Mouse (Mus musculus) hindbrain, embryonic 14.5 days (tissue): ENCODE data around the gene Ccz1. TPM values are rescaled to one million over a fixed set of nuclear protein-coding genes. Genes with fewer than 3 reads are reported as not detected.

Source experiments
- ATAC-seq: fragments of 200-750 bp; cut with Nextera tagmentation; 2 replicates; pipeline ENCODE4 v1.8.0; 2017; ENCODE audit warnings: moderate number of reproducible peaks, mild to moderate bottlenecking, moderate TSS enrichment, moderate library complexity; ENCODE audit not compliant: low FRiP score
- DNase-seq: peaks from one replicate; pipeline ENCODE4 v3.0.0-alpha.2; 2015; ENCODE audit warnings: low spot score
- H3K27ac ChIP-seq: fragments of 300-500 bp; sonication (generic); 2 replicates; pipeline ENCODE4 v1.5.1; 2014; ENCODE audit warnings: mild to moderate bottlenecking, moderate library complexity
- H3K27me3 ChIP-seq: fragments of 300-500 bp; sonication (generic); 2 replicates; pipeline ENCODE4 v1.6.1; 2014; ENCODE audit warnings: mild to moderate bottlenecking, low read length, mixed read lengths; ENCODE audit not compliant: control insufficient read depth, insufficient read depth
- H3K36me3 ChIP-seq: fragments of 300-500 bp; sonication (generic); replicated peaks from 2 replicates; pipeline ENCODE4 v1.6.1; 2014; ENCODE audit not compliant: control insufficient read depth, insufficient read depth
- H3K4me1 ChIP-seq: fragments of 300-500 bp; sonication (generic); replicated peaks from 2 replicates; pipeline ENCODE4 v1.6.1; 2014; ENCODE audit warnings: antibody characterized with exemption, low read length, mixed read lengths; ENCODE audit not compliant: control insufficient read depth, insufficient read depth
- H3K4me2 ChIP-seq: fragments of 300-500 bp; sonication (generic); replicated peaks from 2 replicates; pipeline ENCODE4 v1.6.1; 2014; ENCODE audit warnings: mild to moderate bottlenecking, moderate library complexity
- H3K4me3 ChIP-seq: fragments of 300-500 bp; sonication (generic); replicated peaks from 2 replicates; pipeline ENCODE4 v1.5.1; 2014; ENCODE audit warnings: mild to moderate bottlenecking, low read length
- H3K9ac ChIP-seq: fragments of 300-500 bp; sonication (generic); 2 replicates; pipeline ENCODE4 v1.6.1; 2014
- H3K9me3 ChIP-seq: fragments of 300-500 bp; sonication (generic); 2 replicates; pipeline ENCODE4 v1.6.1; 2016; ENCODE audit warnings: low read length; ENCODE audit not compliant: control insufficient read depth
- WGBS: fragments of 180-500 bp; shearing (Covaris S2); extraction: QIAGEN DNeasy Blood & Tissue Kit; methylation state at CpG from one replicate; pipeline ENCODE4 v1.1.7; 2014; 5-methylcytosine and 5-hydroxymethylcytosine counted together
- polyA plus RNA-seq: library from polyadenylated mRNA; unstranded; fragments of >200 nt; fragmentation: Nextera tagmentation; extraction: Ambion mirVana; gene quantifications from 2 replicates; pipeline ENCODE4 v1.2.1, GENCODE M21; 2014

Ccz1 gene
- polyA plus RNA-seq, 1 experiment from 2014 or later = 83.0 TPM

GRCm38 (mm10) chr5:143965586-143966345 lies 48.9 kb downstream of the Ccz1 start:
- no peak overlapping the region for H3K9ac ChIP-seq
- H3K9me3 ChIP-seq = no peaks in the 10 kb centered on the region
- H3K4me2 ChIP-seq = no peak overlapping the region
- H3K4me1 ChIP-seq = no peaks in the 10 kb centered on the region
- no peak overlapping the region for H3K27ac ChIP-seq
- H3K36me3 ChIP-seq = no peaks in the 10 kb centered on the region
- H3K4me3 ChIP-seq = no peak overlapping the region
- 89% methylated on average over 12 of the region's 12 CpGs for WGBS
- ATAC-seq (no peak), DNase-seq (no peak)
- no peaks in the 10 kb centered on the region for H3K27me3 ChIP-seq

- Histone ChIP-seq H3K27me3 (no peaks in the 10 kb centered on the region), H3K4me3 (no peak overlapping the region), H3K4me1 (no peaks in the 10 kb centered on the region), H3K27ac (no peak overlapping the region), H3K4me2 (no peak overlapping the region), H3K9me3 (peaks cover 4% of the 10 kb centered on the region; the same call in 1 of the 2 replicates), H3K9ac (no peak overlapping the region), H3K36me3 (peaks cover 6% of the 10 kb centered on the region; the same call in 1 of the 2 replicates)
- DNase-seq (no peak), ATAC-seq (no peak)
- WGBS = 92% methylated on average over 8 of the region's 8 CpGs
Measured at GRCm38 (mm10) chr5:143961176-143961575, 53.5 kb downstream of the Ccz1 start.

- 94% methylated on average over 11 of the region's 11 CpGs for WGBS
- no peak overlapping the region for H3K4me2 ChIP-seq
Measured at GRCm38 (mm10) chr5:143959551-143959950, 55.1 kb downstream of the Ccz1 start.

GRCm38 (mm10) chr5:143957101-143957500 lies 57.6 kb downstream of the Ccz1 start:
- Histone ChIP-seq H3K27me3 (no peaks in the 10 kb centered on the region), H3K36me3 (peaks cover 6% of the 10 kb centered on the region; the same call in 1 of the 2 replicates), H3K4me3 (no peak overlapping the region), H3K4me2 (no peak overlapping the region), H3K9me3 (peaks cover 4% of the 10 kb centered on the region; the same call in 1 of the 2 replicates), H3K4me1 (no peaks in the 10 kb centered on the region), H3K9ac (no peak overlapping the region), H3K27ac (no peak overlapping the region)
- DNase-seq (no peak), ATAC-seq (no peak)
- WGBS = 94% methylated on average over 6 of the region's 6 CpGs

More at GRCm38 (mm10) chr5:143959551-143959950, 55.1 kb downstream of the Ccz1 start:
- peaks cover 4% of the 10 kb centered on the region; the same call in 1 of the 2 replicates for H3K9me3 ChIP-seq
- no peak overlapping the region for H3K27ac ChIP-seq
- no peak overlapping the region for H3K4me3 ChIP-seq
- H3K36me3 ChIP-seq = peaks cover 6% of the 10 kb centered on the region; the same call in 1 of the 2 replicates
- H3K27me3 ChIP-seq = no peaks in the 10 kb centered on the region
- no peak for DNase-seq
- no peak for ATAC-seq
- no peaks in the 10 kb centered on the region for H3K4me1 ChIP-seq
- H3K9ac ChIP-seq = no peak overlapping the region

GRCm38 (mm10) chr5:143950016-143950415 lies 64.7 kb downstream of the Ccz1 start:
- no peak overlapping the region for H3K4me2 ChIP-seq
- DNase-seq (no peak), ATAC-seq (no peak)
- 45% methylated on average over 5 of the region's 5 CpGs for WGBS
- no peaks in the 10 kb centered on the region for H3K36me3 ChIP-seq
- no peaks in the 10 kb centered on the region for H3K4me1 ChIP-seq
- H3K27ac ChIP-seq = no peak overlapping the region
- no peak overlapping the region for H3K9ac ChIP-seq
- no peaks in the 10 kb centered on the region for H3K9me3 ChIP-seq
- H3K27me3 ChIP-seq = no peaks in the 10 kb centered on the region
- H3K4me3 ChIP-seq = no peak overlapping the region

GRCm38 (mm10) chr5:143948361-143948760 lies 66.3 kb downstream of the Ccz1 start:
- DNase-seq (no peak), ATAC-seq (no peak)
- no peaks in the 10 kb centered on the region for H3K4me1 ChIP-seq

GRCm38 (mm10) chr5:143943231-143944125 lies 71.2 kb downstream of the Ccz1 start:
- H3K27ac ChIP-seq = no peak overlapping the region
- no peak overlapping the region for H3K4me3 ChIP-seq
- no peak for DNase-seq
- H3K4me1 ChIP-seq = no peaks in the 10 kb centered on the region
- peaks cover 4% of the 10 kb centered on the region; the same call in 1 of the 2 replicates for H3K9me3 ChIP-seq
- ATAC-seq = no peak
- no peaks in the 10 kb centered on the region for H3K27me3 ChIP-seq
- no peaks in the 10 kb centered on the region for H3K36me3 ChIP-seq
- H3K9ac ChIP-seq = no peak overlapping the region
- H3K4me2 ChIP-seq = no peak overlapping the region
- WGBS = 90% methylated on average over 14 of the region's 14 CpGs

More at GRCm38 (mm10) chr5:143948361-143948760, 66.3 kb downstream of the Ccz1 start:
- Histone ChIP-seq H3K4me2 (no peak overlapping the region), H3K27me3 (no peaks in the 10 kb centered on the region), H3K9me3 (peaks cover 4% of the 10 kb centered on the region; the same call in 1 of the 2 replicates), H3K36me3 (no peaks in the 10 kb centered on the region), H3K9ac (no peak overlapping the region), H3K27ac (no peak overlapping the region), H3K4me3 (no peak overlapping the region)
- 91% methylated on average over 12 of the region's 12 CpGs for WGBS

- 33% methylated on average over 10 of the region's 10 CpGs for WGBS
- Histone ChIP-seq H3K4me2 (no peak overlapping the region), H3K9me3 (peaks cover 4% of the 10 kb centered on the region; the same call in 1 of the 2 replicates), H3K27me3 (no peaks in the 10 kb centered on the region), H3K36me3 (no peaks in the 10 kb centered on the region), H3K27ac (no peak overlapping the region), H3K4me3 (no peak overlapping the region), H3K9ac (no peak overlapping the region), H3K4me1 (no peaks in the 10 kb centered on the region)
- DNase-seq (no peak), ATAC-seq (no peak)
Measured at GRCm38 (mm10) chr5:143941588-143941987, 73.1 kb downstream of the Ccz1 start.
